14 mouse cellular contexts compared by ENCODE assay signal in the genomic region with DNA sequence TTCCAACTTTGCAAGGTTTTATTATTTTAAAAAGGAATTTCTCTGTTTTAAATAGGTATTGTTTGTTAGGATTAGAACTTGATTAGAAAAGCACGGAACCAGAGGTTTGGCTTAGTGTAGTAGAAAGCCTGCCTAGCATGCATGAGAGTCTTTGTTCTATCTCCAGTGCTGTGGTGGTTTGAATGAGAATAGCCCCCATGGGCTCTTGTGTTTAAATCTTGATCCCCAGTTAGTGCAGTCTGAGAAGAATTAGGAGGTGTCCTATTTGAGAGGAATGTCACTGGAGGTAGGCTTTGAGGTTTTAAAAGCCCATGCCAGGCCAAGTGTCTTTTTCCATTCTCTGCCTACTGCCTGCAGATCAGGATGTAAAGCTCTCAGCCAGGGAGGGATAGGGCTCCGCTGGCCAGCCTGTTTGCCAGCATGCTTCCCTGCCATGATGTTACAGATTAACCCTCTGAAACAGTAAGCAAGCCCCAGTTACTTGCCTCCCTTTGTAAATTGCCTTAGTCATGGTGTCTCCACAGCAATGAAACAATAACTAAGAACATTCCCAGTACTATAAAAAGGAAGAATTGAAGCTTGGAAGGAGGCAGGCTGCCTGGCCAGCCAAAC. TPM values are rescaled to one million over a fixed set of nuclear protein-coding genes. Genes with fewer than 3 reads are reported as not detected.
A peak's percentile ranks its signal among the peaks of the same experiment; 100 is the strongest.
DNase-seq lines count a peak whose midpoint lies in the region; ATAC-seq and TF ChIP-seq lines count a peak whose summit lies in the region.
"Had no signal": no experiment of that assay in that cellular context is flagged by ENCODE, and none has a peak within 500 bp of the region (broad histone marks: within the 10 kb centered on the region; RNA-seq: fewer than 3 reads in every experiment).

No protein-coding gene starts in this region.

- no peaks in the 10 kb centered on the region for H3K4me1 ChIP-seq in ES-Bruce4 (ENCODE audit: control insufficient read depth, insufficient read depth, low read length)
- H3K4me1 ChIP-seq: liver, embryonic 15.5 days had no signal

- no peaks in the 10 kb centered on the region; the same call in 1 of the 2 replicates for H3K36me3 ChIP-seq in ES-Bruce4 (ENCODE audit: control insufficient read depth, insufficient read depth, low read length, poor library complexity, severe bottlenecking)

- TF ChIP-seq EP300 in ES-Bruce4 (IDR thresholded peaks at IDR 0.05; ENCODE audit: insufficient read depth, low read depth, low read length) = no peak

- no peak for TF ChIP-seq CTCF in ES-Bruce4 (IDR thresholded peaks at IDR 0.05; ENCODE audit: low read depth, low read length)

- no peak overlapping the region for H3K4me3 ChIP-seq in ES-Bruce4 (ENCODE audit: low read depth, low read length)
- H3K4me3 ChIP-seq: liver, embryonic 15.5 days had no signal

- no peaks in the 10 kb centered on the region for H3K9me3 ChIP-seq in ES-Bruce4 (replicated peaks; ENCODE audit: control insufficient read depth, insufficient read depth, low read length, poor library complexity, severe bottlenecking)
- H3K9me3 ChIP-seq: G1E; liver, embryonic 15.5 days had no signal

- H3K27me3 ChIP-seq in ES-Bruce4 (ENCODE audit: control insufficient read depth, insufficient read depth, low read length, poor library complexity, severe bottlenecking) = no peaks in the 10 kb centered on the region
- H3K27me3 ChIP-seq: liver, embryonic 15.5 days had no signal

- H3K27ac ChIP-seq in ES-Bruce4 (ENCODE audit: insufficient read depth, low read length) = peak overlapping the region; percentile 19; the same call in 1 of the 2 replicates
- H3K27ac ChIP-seq: liver, embryonic 15.5 days had no signal

- TF ChIP-seq POLR2A in ES-Bruce4 (IDR thresholded peaks at IDR 0.05; ENCODE audit: insufficient read depth, low read length) = no peak

- no peak for ATAC-seq in erythroblast, adult 5-6 weeks (replicated peaks; ENCODE audit: low FRiP score, poor library complexity, severe bottlenecking)

- no peak overlapping the region for H3K9ac ChIP-seq in ES-Bruce4 (ENCODE audit: low read depth, poor library complexity, severe bottlenecking)
- H3K9ac ChIP-seq: liver, embryonic 15.5 days had no signal

- DNase-seq in ES-CJ7 (ENCODE audit: low read depth, low spot score) = peak; percentile 76
- peak; percentile 9 for DNase-seq in embryo, embryonic 9.5 days (ENCODE audit: extremely low spot score)
- peak; percentile 36 for DNase-seq in kidney, postnatal 14 days
- DNase-seq in cerebellum, adult 8-10 months = no peak
- DNase-seq in urinary bladder, postnatal 36 days (ENCODE audit: low spot score in 2 of 2) = no peak
- no peak for DNase-seq in frontal cortex, postnatal 36 days (ENCODE audit: low spot score in 2 of 2)
- DNase-seq: adrenal gland, adult 8-10 months; cerebellum, adult 11 months; thymus, adult 18-20 months had no signal

RNA-seq across cellular contexts. Expression of gene Rab3gap1, which starts 36.3 kb away (rescaled TPM):
- 24.0 and 28.3 TPM in 2 replicates for polyA plus RNA-seq in ES-Bruce4 (2011; ENCODE audit: insufficient read depth, insufficient read length, low read depth, missing spikeins)
- 6.9 and 21.9 TPM in 2 replicates for total RNA-seq in erythroblast, adult 5-6 weeks (2015; ENCODE audit: low replicate concordance)
- 14.0 and 26.8 TPM in 2 replicates for total RNA-seq in erythroblast, adult 5-6 weeks (2017; ENCODE audit: low replicate concordance)

RNA-seq across cellular contexts. Expression of gene Map3k19, which starts 50.0 kb away (rescaled TPM):
- polyA plus RNA-seq in ES-Bruce4 (2011; ENCODE audit: insufficient read depth, insufficient read length, low read depth, missing spikeins) = not detected in 2 replicates
- not detected in 2 replicates for total RNA-seq in erythroblast, adult 5-6 weeks (2015; ENCODE audit: low replicate concordance)
- not detected in 2 replicates for total RNA-seq in erythroblast, adult 5-6 weeks (2017; ENCODE audit: low replicate concordance)
- polyA plus RNA-seq: G1E; small intestine, adult 2 months had no signal

Comparison
In these comparisons a context has a peak if more than half of its experiments do, and no peak if none do; other contexts are left out.
1. DNase-seq: peak in ES-CJ7 (single experiment), embryo, embryonic 9.5 days (single experiment) and kidney, postnatal 14 days (single experiment); none in cerebellum, adult 8-10 months (single experiment), urinary bladder, postnatal 36 days (0 of 2) and frontal cortex, postnatal 36 days (0 of 2).